Mouse (Mus musculus) heart, adult 9 months (tissue): Measurements from ENCODE around the gene Aldh1l1.

Experiments used
- DNase-seq, 2 experiments: peaks; one replicate each; pipeline ENCODE4 v3.0.0; 2022; ENCODE audit warnings: low spot score in 2 of 2

Aldh1l1 gene

DNA sequence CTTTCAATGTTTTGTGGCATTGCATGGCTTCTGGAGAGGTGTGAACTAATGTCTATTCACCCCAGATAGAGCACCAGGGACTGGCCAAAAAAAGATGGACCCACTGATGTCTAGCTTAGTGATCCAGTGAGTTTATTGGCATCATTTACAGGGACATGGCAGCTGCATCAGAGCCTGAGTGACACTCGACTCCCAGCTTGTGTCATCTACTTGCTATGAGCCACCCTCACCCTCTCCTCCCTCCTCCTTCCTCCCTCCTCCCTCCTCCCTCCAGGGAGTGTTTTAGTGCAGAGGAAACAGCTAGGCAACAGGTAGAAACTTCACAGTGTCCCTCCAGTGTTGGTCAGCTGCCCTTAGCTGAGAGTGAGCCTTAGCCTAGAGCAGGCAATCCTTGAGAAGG lies 108.7 kb downstream of the Aldh1l1 start:
- no peak for DNase-seq

DNA sequence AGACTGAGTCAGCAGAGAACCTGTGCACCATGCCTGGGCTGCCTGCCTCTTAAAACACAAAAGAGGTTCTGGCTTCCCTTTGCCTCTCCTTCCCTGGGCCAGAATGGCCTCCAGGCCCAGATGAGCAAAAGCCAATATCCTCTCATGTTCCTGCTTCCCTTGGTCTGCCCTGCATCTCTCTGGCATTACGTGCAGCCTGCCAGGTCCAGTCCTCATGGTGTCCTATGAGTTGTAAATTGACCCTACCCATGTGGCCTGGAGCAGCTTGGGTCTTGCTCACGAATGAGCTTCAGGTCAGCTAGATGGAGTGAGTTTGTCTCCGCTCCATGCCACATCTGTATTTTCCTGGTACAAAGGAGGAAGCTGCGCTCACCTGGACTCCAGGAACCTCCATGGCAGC lies 110.8 kb downstream of the Aldh1l1 start:
- no peak for DNase-seq

DNA sequence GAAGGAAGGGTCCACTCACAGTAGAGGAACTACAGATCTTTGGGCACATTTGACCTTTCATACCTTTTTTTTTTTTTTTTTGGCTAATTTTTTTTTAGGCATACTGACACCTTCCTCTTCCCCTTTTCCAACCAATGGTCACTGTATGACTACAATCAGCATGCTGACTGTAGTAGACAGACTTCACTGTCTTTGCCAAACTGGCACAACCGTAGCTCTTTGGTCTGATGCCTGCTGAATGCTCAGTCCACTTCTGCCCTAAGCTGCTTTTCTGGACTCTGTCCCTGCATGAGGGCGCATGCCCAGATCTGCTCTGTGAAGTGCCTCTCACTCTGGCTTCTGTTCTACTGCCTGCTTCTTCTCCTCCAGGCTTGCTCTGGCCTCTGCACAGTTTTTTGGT lies 111.4 kb downstream of the Aldh1l1 start:
- peak; percentile 57 to 58 for DNase-seq

DNA sequence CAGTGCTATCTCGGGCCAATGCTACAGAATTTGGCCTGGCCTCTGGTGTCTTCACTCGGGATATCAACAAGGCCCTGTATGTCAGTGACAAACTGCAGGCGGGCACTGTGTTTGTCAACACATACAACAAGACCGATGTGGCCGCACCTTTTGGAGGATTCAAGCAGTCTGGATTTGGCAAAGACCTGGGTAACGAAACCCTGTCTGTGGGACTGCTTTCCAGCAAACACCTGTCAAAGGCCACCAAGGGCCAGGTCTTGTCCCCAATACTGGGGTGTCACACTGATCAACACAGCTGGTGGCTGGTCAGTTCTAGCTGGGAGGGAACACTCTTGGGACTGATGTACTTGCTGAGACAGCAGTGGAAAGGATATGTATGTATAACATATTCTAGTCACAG lies 112.0 kb downstream of the Aldh1l1 start:
- no peak for DNase-seq

DNA sequence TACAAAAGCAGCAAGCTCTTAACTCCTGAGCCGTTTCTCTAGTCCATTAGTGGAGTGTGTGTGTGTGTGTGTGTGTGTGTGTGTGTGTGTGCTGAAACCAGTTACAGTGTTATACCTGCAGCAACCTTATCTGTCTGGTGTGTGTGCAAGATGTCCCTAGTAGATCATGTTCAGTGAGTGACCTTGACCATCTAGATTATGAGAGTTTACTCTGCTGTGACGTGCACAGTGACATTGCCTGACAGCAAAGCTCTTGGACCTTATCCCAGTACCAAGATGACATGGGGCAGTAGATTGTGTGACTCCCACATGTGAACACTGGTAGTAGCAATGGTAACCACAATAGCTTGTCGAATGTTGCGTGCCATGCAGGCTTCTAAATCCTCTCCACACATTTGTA lies 114.1 kb downstream of the Aldh1l1 start:
- no peak for DNase-seq

DNA sequence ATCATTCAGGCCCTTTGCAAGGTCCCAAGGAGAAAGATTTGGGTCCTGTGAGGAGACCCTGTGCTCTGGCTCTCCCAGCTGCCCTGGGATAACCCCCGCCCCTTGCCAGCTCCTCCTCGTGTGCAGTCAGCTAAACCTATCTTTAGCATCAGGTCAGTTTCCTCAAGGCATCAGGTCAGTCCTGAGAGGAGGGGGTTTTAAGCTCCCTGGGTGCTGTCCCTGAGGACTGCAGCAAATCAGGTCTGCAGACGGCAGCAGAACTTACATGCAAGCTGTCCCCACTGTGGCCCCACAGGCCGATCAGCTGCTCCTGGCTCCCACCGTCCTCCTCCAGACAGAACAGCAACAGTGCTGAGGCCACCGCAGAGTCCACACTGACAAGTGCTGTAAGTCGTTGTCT lies 115.5 kb downstream of the Aldh1l1 start:
- no peak for DNase-seq

DNA sequence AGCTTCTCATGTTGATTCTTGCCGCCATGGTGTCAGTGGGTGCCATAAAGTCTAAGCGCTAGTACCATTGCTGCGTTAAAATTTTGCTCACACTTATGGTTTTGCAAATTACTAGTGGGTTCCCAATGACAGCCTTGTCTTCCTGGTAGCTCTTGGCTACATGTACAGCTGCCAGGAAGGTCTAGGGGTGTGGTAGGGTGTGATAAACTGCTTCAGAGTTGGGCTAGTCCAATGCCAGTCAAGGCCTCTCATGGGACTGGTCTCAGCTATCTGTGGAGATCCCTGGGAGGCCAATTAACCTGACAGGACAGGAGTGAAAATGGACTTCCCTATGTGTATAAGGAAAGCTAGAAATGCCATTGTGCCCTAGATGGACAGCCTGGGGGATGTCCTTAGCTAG lies 116.1 kb downstream of the Aldh1l1 start:
- DNase-seq, result no peak

DNA sequence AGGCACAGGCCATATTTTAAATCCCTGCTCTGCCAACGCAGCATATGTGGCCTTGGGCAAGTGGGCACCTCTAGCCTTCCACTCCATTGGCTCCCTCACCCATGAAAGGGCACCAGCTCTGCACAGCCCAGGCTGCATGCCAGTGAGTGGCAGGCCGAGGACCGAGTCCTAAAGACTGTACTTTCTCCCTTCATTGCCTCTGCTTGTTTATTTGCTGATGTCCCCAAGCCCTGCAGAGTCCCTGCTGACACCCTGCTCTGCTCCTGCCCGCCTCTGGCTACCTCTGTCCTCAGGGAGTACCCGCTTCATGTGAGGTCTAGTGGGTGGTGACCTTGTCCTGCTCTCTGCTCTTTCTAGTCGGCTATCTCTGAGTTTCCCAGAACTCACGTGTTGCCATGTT lies 116.9 kb downstream of the Aldh1l1 start:
- no peak for DNase-seq

DNA sequence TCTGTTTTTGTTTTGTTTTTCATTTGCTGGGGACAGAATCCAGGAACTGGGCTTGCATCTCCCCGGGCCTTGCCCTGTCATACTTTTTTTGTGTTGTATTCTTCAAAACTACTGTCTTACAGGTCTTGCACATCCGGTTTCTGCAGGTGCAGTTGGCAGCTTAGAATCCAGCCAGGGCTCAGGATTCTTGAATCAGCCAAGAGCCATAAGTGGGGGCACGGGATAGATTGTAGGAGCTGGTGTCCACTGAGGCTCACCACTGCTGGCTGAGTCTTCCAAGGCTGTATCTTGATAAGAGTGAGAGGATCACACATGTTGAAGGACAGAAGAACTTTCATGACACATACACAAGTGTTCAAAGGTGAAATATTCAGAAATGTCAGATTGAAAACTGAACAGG lies 117.9 kb downstream of the Aldh1l1 start:
- no peak for DNase-seq

DNA sequence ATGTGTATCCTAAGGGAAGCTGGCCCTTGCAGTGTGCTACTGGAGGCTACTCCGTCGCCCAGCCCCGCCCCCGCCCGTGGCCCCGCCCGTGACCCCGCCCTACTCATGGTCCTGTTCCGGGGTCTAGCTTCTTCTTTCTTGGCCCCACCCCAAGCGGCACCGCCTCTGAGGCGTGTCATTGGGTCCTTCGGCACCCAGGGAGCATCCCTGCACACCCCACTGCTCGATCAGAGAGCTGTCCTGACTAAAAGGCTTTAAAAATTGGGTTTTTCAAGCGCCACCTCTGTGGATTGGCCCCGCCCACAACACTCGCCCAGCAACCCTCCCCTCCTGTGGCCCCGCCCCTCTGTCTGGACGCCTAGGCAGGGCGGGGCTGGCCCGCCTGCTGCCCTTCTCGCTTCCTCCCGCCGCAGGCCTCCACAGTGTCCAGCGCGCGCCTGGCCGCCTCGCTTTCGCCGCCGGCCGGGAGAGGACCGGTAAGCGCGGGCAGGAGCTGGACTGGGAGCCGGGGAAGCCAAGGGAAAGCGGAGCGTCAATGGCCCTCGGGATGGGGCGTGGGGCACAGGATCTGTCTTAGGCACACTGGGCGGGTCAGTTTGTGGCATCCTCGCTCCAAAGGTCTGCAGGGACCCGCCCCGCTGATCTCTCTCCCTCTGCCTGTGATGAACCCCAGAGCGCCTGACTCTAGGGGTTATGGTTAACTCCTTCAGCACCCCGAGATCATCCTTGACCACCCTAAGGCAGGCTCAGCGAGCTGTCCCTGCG lies 118.5 kb downstream of the Aldh1l1 start, which contains the start of gene Slc41a3:
TSS of gene Slc41a3 (plus strand) at position 193 of the 765 bp plus-strand sequence.
- DNase-seq, result peak; percentile 93 to 96

DNA sequence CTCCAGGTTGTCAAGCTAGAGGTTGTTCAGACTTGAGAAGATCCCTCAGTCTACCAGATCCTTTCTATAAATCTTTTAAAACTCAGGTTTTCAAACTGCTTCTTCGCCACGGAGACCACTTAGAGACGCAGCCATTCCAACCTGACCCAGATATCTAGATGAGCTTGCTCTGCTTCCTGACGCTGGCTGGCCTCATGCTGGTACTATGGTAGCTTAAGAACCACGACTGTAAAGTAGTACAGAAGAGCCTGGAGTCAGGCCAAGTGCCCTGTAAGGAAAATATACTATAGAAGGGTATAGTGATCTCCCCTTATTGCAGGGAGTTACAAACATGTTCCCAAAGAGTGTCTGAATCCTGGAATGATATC lies 119.1 kb downstream of the Aldh1l1 start:
- no peak for DNase-seq

DNA sequence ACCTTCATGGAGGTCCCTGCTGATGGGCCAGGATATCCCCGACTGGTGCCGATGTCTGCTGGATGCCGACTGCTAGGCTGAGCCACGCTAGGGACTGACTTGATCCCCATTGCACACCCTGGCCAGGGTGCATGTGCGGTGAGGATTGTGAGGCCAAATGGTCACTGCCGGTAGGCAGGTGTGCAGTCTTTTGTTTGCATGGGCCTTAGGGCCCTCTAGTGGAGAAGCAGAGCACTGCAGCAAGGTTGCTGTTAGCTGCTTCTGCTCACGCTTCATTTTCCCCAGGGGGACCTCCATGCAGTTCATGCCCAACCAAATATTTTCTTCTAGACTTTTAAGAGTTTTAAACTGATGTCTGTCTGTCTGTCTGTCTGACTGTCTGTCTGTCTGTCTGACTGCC lies 120.3 kb downstream of the Aldh1l1 start:
- peak in 1 of 2 experiments; percentile 52 for DNase-seq

DNA sequence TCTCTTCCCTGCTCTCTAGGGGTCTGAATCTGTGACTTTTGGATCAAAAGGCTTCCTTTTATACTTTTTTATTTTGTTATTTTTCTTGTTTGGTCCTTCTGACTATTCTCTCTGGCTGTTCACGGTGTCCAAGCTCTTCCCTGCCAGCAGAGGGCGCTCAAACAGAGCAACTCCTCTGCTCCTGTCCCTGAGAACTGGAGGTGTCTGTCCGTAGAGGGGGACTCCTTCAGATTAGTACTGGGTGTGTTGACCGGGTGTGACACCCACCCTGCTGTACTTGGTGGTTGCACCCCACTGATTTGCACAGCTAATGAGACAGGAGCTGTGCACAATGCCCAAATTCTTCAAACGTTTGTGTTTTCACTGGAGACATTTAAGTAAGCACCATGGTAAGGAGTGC lies 121.0 kb downstream of the Aldh1l1 start:
- DNase-seq, result peak in 1 of 2 experiments; percentile 44

DNA sequence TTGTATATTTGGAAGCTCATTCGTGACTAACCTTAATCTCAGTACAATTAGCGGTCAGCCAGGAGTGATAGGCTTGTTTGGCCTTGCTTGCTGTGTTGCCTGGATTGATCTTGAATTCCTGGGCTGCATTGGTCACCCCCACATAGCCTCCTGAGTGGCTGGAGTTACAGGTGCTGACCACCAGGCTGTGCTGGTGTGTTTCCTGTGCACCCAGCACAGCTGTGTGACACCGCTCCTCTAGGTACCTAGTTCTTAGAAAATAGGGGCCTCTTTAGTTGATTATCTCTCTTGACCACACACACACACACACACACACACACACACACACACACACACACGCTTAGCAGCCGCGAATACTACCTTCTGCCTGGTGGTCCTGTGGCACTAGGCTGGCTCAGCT lies 122.0 kb downstream of the Aldh1l1 start:
- DNase-seq, result peak in 1 of 2 experiments; percentile 48

DNA sequence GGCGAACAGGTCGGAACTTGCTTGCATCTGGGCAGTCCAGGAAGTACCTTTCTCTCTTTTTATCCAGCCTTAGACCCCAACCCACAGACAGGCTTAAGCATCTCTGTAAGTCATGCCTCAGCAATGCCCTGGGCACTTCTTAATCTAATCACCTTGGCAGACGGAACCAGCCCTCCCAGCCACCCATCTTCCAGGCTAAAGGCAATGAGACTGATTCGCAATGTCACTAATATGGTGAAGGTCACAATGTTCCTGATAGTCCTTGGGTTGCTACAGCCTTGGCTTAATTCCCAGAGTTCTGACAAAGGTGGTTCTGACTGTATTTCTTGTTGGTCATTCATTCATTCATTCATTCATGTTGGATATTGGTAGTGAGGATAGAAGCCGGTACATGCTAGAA lies 124.0 kb downstream of the Aldh1l1 start:
- DNase-seq, result no peak

DNA sequence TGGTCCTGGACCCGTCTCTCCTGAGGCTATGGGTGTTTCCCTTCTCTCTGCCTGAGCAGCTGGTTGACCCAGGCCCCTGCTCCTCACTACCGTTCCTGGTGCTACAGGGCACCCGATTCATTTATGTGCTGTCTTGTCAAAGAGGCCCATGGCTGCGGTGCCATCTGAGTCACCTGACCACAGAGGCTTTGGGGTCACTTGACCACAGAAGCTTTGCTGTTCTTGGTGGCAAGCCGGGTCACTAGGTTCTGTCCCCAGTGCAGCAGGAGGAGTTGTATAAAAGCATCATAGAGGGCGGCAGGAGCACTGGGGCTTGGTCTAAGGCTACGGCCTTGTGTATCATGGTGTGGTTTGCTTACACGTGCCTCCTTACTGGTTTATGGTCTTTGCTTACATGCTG lies 127.0 kb downstream of the Aldh1l1 start:
- DNase-seq, result no peak

DNA sequence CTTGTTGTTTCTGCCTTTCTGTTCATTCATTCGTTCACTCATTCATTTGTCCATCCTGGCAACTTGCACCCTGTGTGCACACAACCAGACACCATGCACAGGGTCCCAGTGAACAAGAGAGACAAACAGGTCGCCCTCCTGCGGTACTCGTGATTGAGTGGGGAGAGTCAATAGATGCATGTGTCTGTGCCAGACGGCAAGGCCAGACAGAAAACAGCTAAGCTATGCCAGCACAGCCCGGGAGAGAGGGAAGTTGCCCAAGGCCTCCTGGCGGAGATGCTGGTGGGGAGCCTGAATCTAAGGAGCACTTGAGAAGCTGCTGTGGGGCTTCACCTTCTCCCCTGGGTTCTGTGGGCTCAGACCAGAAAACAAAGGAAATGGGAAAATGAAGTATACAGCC lies 129.1 kb downstream of the Aldh1l1 start:
- no peak for DNase-seq

DNA sequence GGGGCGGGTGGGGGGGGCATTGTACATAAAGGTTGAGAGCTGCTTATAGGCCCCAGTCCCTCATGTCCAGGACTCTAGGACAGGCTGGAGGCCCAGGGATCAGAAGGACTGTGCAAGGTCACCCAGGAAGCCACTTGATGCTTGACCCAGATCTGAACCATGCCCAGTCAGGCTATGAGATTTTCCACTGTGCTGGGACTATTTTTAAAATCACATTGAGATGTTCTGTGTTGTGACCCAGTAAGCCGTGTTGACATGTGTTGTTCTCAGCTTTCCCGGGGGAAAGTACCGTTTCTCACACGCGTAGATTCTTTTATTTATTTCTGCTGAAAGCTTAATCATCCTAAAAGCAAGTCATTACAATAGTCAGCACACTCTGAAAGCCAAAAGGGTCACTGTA lies 129.8 kb downstream of the Aldh1l1 start:
- DNase-seq, result peak; percentile 58 to 77

DNA sequence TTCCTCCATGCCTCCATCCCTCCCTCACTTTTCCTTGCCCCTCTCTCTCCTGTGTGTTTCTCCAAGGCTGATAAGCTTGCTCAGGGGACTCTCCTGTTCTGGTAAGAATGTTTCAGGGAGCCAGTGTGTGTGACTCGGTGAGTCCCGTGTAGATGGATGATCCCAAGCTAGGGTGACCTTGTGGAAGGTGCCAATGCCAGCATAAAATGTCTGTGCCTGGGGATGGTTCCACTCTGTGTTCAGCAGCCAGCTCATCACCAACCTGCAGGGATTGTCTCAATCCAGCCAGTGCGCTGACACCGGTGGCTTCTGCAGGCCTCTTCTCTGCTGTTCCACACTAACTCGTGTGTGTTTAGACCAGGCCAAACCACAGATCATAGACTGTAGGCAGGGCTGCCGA lies 130.3 kb downstream of the Aldh1l1 start:
- no peak for DNase-seq

DNA sequence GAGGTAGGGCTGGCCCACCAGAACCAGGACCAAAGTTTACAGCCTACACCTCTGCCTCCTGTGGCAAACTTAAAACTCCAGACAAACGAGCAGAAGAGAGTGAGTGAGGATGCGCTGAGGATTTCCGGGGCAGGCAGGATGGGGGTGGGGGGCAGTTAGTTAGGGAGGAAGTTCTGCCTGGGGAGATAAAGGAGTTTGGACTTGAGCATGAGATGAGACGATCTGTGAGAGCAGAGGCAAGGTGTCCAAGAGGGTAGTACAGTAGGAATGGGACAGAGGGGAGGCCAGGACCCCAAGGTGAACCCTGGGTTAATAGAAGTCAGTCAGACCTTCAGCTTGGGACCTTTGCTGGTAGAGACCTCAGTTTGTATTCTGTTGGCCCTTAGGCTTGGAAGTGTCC lies 132.0 kb downstream of the Aldh1l1 start:
- no peak for DNase-seq

DNA sequence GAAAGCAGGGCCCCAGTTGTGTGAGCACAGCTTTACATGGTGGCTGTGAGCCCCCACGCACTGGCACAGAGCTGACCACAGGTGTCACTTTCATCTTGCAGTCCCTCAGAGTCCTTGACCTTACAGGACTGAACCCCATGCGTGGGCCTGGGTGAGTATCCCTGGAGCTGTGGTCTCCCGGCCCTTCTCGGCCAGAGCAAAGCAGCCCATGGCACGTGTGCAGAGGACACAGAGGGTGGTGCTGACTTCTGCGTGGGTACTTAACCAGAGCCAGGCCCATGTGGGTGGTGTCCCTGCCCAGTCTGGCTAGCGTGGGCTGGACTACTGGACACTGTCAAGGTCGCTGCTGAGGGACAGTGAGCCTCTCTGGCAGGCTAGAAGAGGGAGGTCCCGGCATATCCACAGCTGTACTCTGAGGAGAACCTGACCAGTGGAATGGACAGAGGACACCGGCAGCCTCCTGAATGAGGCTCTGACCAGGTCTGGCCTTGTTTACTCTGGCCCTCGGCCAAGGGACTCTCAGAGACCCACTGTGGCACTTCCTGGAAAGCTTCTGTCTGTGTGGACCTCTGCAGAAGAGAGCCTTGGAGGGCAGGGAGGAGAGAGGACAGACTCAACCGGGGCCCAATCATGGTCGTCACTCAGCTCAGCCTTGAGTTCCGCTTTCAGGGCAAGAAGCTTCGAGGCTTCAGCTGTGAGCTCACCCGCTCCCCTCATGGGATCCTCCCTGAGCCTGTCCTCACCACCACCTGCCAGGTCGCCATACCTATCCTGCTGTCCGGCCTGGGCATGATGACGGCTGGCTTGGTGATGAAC lies 132.8 kb downstream of the Aldh1l1 start:
- peak in 1 of 2 experiments; percentile 33 for DNase-seq

DNA sequence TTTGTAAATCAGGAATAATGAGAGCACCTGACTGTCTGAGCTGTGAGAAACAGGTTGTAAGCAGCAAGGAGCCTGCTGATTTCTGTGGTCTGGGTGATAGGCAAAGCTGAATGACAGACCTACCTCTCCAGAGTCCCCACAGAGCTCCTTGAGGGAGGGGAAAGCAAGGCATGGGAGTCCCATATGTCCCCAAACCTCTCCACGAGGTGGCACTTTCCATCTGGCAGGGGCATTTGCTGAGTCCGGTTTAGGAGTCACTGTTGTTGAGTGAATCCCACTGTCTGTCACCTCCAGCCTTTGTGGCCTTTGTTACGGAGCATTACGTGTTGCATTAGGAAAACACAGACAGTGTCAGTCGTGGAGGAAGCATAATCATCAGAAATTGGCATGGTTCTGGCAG lies 133.7 kb downstream of the Aldh1l1 start:
- DNase-seq, result no peak
